Mouse (Mus musculus): Measurements from ENCODE around the gene Tm4sf20.

Gene Tm4sf20

GRCm38 (mm10) chr1:82768269-82768668, at the start of gene Tm4sf20:
Tm4sf20 (minus strand) TSS chr1:82768461.
- no peak for DNase-seq (ENCODE audit: low read depth)

- peak; percentile 90 for DNase-seq (ENCODE audit: low read depth)
These were observed 47.9 kb upstream of the Tm4sf20 start for GRCm38 (mm10) chr1:82815941-82816716.

- DNase-seq (ENCODE audit: low read depth): no peak
These were observed 43.5 kb upstream of the Tm4sf20 start for GRCm38 (mm10) chr1:82811766-82812165.

GRCm38 (mm10) chr1:82808564-82808963, 40.3 kb upstream of the Tm4sf20 start:
- DNase-seq (ENCODE audit: low read depth): no peak

GRCm38 (mm10) chr1:82807206-82807605, 38.9 kb upstream of the Tm4sf20 start:
- DNase-seq (ENCODE audit: low read depth): no peak

GRCm38 (mm10) chr1:82806391-82806790, 38.1 kb upstream of the Tm4sf20 start:
- DNase-seq (ENCODE audit: low read depth): no peak

GRCm38 (mm10) chr1:82804059-82804458, 35.8 kb upstream of the Tm4sf20 start:
- no peak for DNase-seq (ENCODE audit: low read depth)

- DNase-seq (ENCODE audit: low read depth): peak; percentile 74
These were observed 35.3 kb upstream of the Tm4sf20 start for GRCm38 (mm10) chr1:82803608-82804007.

GRCm38 (mm10) chr1:82801105-82801783, 33.0 kb upstream of the Tm4sf20 start:
- no peak for DNase-seq (ENCODE audit: low read depth)

- peak; percentile 64 for DNase-seq (ENCODE audit: low read depth)
These were observed 30.7 kb upstream of the Tm4sf20 start for GRCm38 (mm10) chr1:82798922-82799321.

- DNase-seq (ENCODE audit: low read depth): peak; percentile 67
These were observed 30.0 kb upstream of the Tm4sf20 start for GRCm38 (mm10) chr1:82798304-82798703.

GRCm38 (mm10) chr1:82797088-82797487, 28.8 kb upstream of the Tm4sf20 start:
- DNase-seq (ENCODE audit: low read depth): peak; percentile 56

GRCm38 (mm10) chr1:82795702-82796443, 27.6 kb upstream of the Tm4sf20 start:
- DNase-seq (ENCODE audit: low read depth): peak; percentile 53

- peak; percentile 75 for DNase-seq (ENCODE audit: low read depth)
These were observed 26.9 kb upstream of the Tm4sf20 start for GRCm38 (mm10) chr1:82795211-82795610.

GRCm38 (mm10) chr1:82793986-82794385, 25.7 kb upstream of the Tm4sf20 start:
- DNase-seq (ENCODE audit: low read depth): no peak

GRCm38 (mm10) chr1:82793110-82793509, 24.8 kb upstream of the Tm4sf20 start:
- peak; percentile 52 for DNase-seq (ENCODE audit: low read depth)

- DNase-seq (ENCODE audit: low read depth): peak; percentile 63
These were observed 24.0 kb upstream of the Tm4sf20 start for GRCm38 (mm10) chr1:82792238-82792637.

- no peak for DNase-seq (ENCODE audit: low read depth)
These were observed 22.8 kb upstream of the Tm4sf20 start for GRCm38 (mm10) chr1:82791105-82791504.

- DNase-seq (ENCODE audit: low read depth): no peak
These were observed 19.8 kb upstream of the Tm4sf20 start for GRCm38 (mm10) chr1:82788070-82788469.

- DNase-seq (ENCODE audit: low read depth): peak; percentile 66
These were observed 19.2 kb upstream of the Tm4sf20 start for GRCm38 (mm10) chr1:82787414-82787813.

GRCm38 (mm10) chr1:82785546-82785945, 17.3 kb upstream of the Tm4sf20 start:
- DNase-seq (ENCODE audit: low read depth): no peak

- DNase-seq (ENCODE audit: low read depth): no peak
These were observed 15.3 kb upstream of the Tm4sf20 start for GRCm38 (mm10) chr1:82783559-82783958.
